Mouse (Mus musculus): ENCODE results near the gene Gmip. TPM values are rescaled to one million over a fixed set of nuclear protein-coding genes. Genes with fewer than 3 reads are reported as not detected.

The Gmip gene
- total and polyA plus RNA-seq, 3 experiments, result 25.4 to 81.8 (median 48.1) TPM

DNA sequence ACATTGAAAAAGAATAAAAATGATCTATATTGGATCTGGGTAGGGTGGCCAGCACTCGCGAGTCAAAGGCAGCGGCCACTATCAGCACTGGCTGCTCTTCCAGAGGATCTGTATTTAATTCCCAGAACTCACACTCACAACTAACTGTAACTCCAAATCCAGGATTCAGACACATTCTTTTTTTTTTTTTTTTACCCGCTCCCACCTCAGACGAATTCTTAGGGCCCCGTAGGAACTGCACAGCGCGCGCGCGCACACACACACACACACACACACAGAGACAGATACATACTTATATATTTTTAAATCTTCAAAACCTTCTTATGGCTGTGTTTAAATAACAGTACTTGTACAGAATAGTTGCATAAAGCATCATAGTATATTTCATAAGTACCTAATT, 18.1 kb upstream of the Gmip start:
- in situ Hi-C loops (cut with MboI; ENCODE audit: low pct_ligation_motif_present, low pct_unique_long_range_greater_than_20kb, low sequenced_read_pairs), result no loop called here
- Histone ChIP-seq H3K36me3 (replicated peaks in 1 of 2; ENCODE audit: control insufficient read depth in 1 of 2, insufficient read depth in 1 of 2, low read length in 1 of 2) (peaks cover 20 to 32% of the 10 kb centered on the region in 2 experiments), H3K27ac (ENCODE audit: insufficient read depth, low read depth) (peak overlapping the region; percentile 85; the same call in 1 of the 2 replicates), H3K9ac (ENCODE audit: insufficient read depth, low read depth) (peak overlapping the region; percentile 93), H3K79me2 (replicated peaks; ENCODE audit: control insufficient read depth, extremely low read depth, insufficient read depth, poor library complexity, severe bottlenecking) (peaks cover 28% of the 10 kb centered on the region), H3K4me3 (replicated peaks in 1 of 3; ENCODE audit: low read depth in 2 of 3, low read length in 2 of 3, poor library complexity in 1 of 3) (peak overlapping the region; percentile 67 to 100 (median 78)), H3K9me3 (replicated peaks; ENCODE audit: low read length) (no peaks in the 10 kb centered on the region), H3K27me3 (replicated peaks) (no peaks in the 10 kb centered on the region), H3K4me1 (ENCODE audit: control insufficient read depth in 1 of 2, insufficient read depth in 2 of 2) (peaks cover 9 to 29% of the 10 kb centered on the region in 2 experiments), H3K4me2 (ENCODE audit: insufficient read depth, low read depth, poor library complexity, severe bottlenecking) (peak overlapping the region; percentile 92)
- dilution Hi-C loops (cut with MboI; ENCODE audit: extremely low pct_ligation_motif_present, extremely low pct_unique_long_range_greater_than_20kb, low sequenced_read_pairs), result no loop called here
- TF ChIP-seq MYC (IDR thresholded peaks at IDR 0.05; ENCODE audit: low read depth, low read length) (0 out of 2 replicates have a peak, but pooled peaks have one; percentile 18), POLR2A (IDR thresholded peaks at IDR 0.05; ENCODE audit: low read depth, low read length) (no peak), ZMIZ1 (IDR thresholded peaks at IDR 0.05; ENCODE audit: low read depth, low read length) (no peak), EP300 (IDR thresholded peaks at IDR 0.05; ENCODE audit: low read length) (peak; percentile 14; the same call in 1 of the 2 replicates), TCF12 (IDR thresholded peaks at IDR 0.05; ENCODE audit: low read depth, low read length) (no peak), ETS1 (conservative IDR thresholded peaks at IDR 0.05; ENCODE audit: low read depth, low read length) (no peak), BHLHE40 (IDR thresholded peaks at IDR 0.05; ENCODE audit: low read depth, low read length) (no peak), NRF1 (IDR thresholded peaks at IDR 0.05; ENCODE audit: low read depth, low read length) (peak; percentile 52), CHD2 (IDR thresholded peaks at IDR 0.05; ENCODE audit: low read length) (no peak), ZNF384 (IDR thresholded peaks at IDR 0.05; ENCODE audit: low read depth, low read length) (peak; percentile 51), MAFK (IDR thresholded peaks at IDR 0.05; ENCODE audit: insufficient replicate concordance, low read length) (no peak)
- no peak for DNase-seq (ENCODE audit: extremely low read depth)

GRCm38 (mm10) chr8:69790773-69791367, 17.6 kb upstream of the Gmip start, which contains the start of the genes Atp13a1 and Zfp866:
Gene Atp13a1 (plus strand): TSS chr8:69791163.
Gene Zfp866 (minus strand): TSS chr8:69791178.
- dilution Hi-C loops (cut with MboI; ENCODE audit: extremely low pct_ligation_motif_present, extremely low pct_unique_long_range_greater_than_20kb, low sequenced_read_pairs), result no loop called here
- Histone ChIP-seq H3K9ac (ENCODE audit: insufficient read depth, low read depth) (peak within 1 kb of the TSS; percentile 93), H3K9me3 (replicated peaks; ENCODE audit: low read length) (no peaks in the 10 kb centered on the region), H3K4me1 (ENCODE audit: control insufficient read depth in 1 of 2, insufficient read depth in 2 of 2) (peaks cover 9 to 29% of the 10 kb centered on the region in 2 experiments), H3K27ac (ENCODE audit: insufficient read depth, low read depth) (peak within 1 kb of the TSS; percentile 85), H3K4me3 (replicated peaks in 1 of 3; ENCODE audit: low read depth in 2 of 3, low read length in 2 of 3, poor library complexity in 1 of 3) (peak within 1 kb of the TSS; percentile 67 to 100 (median 78)), H3K4me2 (ENCODE audit: insufficient read depth, low read depth, poor library complexity, severe bottlenecking) (peak within 1 kb of the TSS; percentile 92), H3K79me2 (replicated peaks; ENCODE audit: control insufficient read depth, extremely low read depth, insufficient read depth, poor library complexity, severe bottlenecking) (peaks cover 28% of the 10 kb centered on the region), H3K36me3 (replicated peaks in 1 of 2; ENCODE audit: control insufficient read depth in 1 of 2, insufficient read depth in 1 of 2, low read length in 1 of 2) (peaks cover 25 to 37% of the 10 kb centered on the region in 2 experiments), H3K27me3 (replicated peaks) (no peaks in the 10 kb centered on the region)
- peak; percentile 94 for DNase-seq (ENCODE audit: extremely low read depth)
- in situ Hi-C loops (cut with MboI; ENCODE audit: low pct_ligation_motif_present, low pct_unique_long_range_greater_than_20kb, low sequenced_read_pairs), result no loop called here
- TF ChIP-seq IRF4 (IDR thresholded peaks at IDR 0.05; ENCODE audit: low read depth, low read length) (peak; percentile 22; the same call in 1 of the 2 replicates), RCOR1 (conservative IDR thresholded peaks at IDR 0.05; ENCODE audit: low read depth, low read length) (no peak), ZC3H11A (IDR thresholded peaks at IDR 0.05; ENCODE audit: low read depth, low read length) (no peak), BHLHE40 (IDR thresholded peaks at IDR 0.05; ENCODE audit: low read depth, low read length) (no peak), CTCF (conservative IDR thresholded peaks at IDR 0.05 in 1 of 2, IDR thresholded peaks at IDR 0.05 in 1 of 2; ENCODE audit: low read depth in 2 of 2, low read length in 2 of 2) (no peak), UBTF (IDR thresholded peaks at IDR 0.05; ENCODE audit: low read depth, low read length) (no peak), MYC (IDR thresholded peaks at IDR 0.05; ENCODE audit: low read depth, low read length) (peak; percentile 11; the same call in 1 of the 2 replicates), JUND (conservative IDR thresholded peaks at IDR 0.05; ENCODE audit: low read depth, low read length) (no peak), ZNF384 (IDR thresholded peaks at IDR 0.05; ENCODE audit: low read depth, low read length) (no peak), POLR2A (IDR thresholded peaks at IDR 0.05; ENCODE audit: low read depth, low read length) (peak; percentile 92), ZKSCAN1 (IDR thresholded peaks at IDR 0.05; ENCODE audit: borderline replicate concordance, low read depth, low read length) (no peak), NELFE (IDR thresholded peaks at IDR 0.05; ENCODE audit: low read depth, low read length) (peak; percentile 86), EP300 (IDR thresholded peaks at IDR 0.05; ENCODE audit: low read length) (no peak), MAZ (IDR thresholded peaks at IDR 0.05; ENCODE audit: low read depth, low read length) (no peak), TBP (conservative IDR thresholded peaks at IDR 0.05; ENCODE audit: low read depth, low read length) (peak; percentile 63), SMC3 (IDR thresholded peaks at IDR 0.05; ENCODE audit: low read depth, low read length) (no peak), POLR2AphosphoS2 (IDR thresholded peaks at IDR 0.05; ENCODE audit: low read depth, low read length) (peak; percentile 73; the same call in 1 of the 2 replicates), TCF12 (IDR thresholded peaks at IDR 0.05; ENCODE audit: low read depth, low read length) (peak; percentile 96), HCFC1 (IDR thresholded peaks at IDR 0.05; ENCODE audit: low read depth, low read length) (peak; percentile 87), JUN (IDR thresholded peaks at IDR 0.05; ENCODE audit: insufficient read depth, low read depth, low read length) (no peak), MAFK (IDR thresholded peaks at IDR 0.05; ENCODE audit: insufficient replicate concordance, low read length) (no peak), SIN3A (IDR thresholded peaks at IDR 0.05; ENCODE audit: low read length) (peak; percentile 78), ELF1 (IDR thresholded peaks at IDR 0.05; ENCODE audit: low read depth, low read length) (peak; percentile 95), CHD1 (IDR thresholded peaks at IDR 0.05; ENCODE audit: low read depth, low read length) (0 out of 2 replicates have a peak, but pooled peaks have one; percentile 1), NRF1 (IDR thresholded peaks at IDR 0.05; ENCODE audit: low read depth, low read length) (peak; percentile 19), MAX (IDR thresholded peaks at IDR 0.05; ENCODE audit: low read length) (peak; percentile 70), RAD21 (IDR thresholded peaks at IDR 0.05; ENCODE audit: low read depth, low read length) (no peak)
